Mouse (Mus musculus) small intestine, adult 2 months (tissue): Measurements from ENCODE around the gene Thnsl2. TPM values are rescaled to one million over a fixed set of nuclear protein-coding genes. Genes with fewer than 3 reads are reported as not detected.
A peak's percentile ranks its signal among the peaks of the same experiment; 100 is the strongest.

Experiments used
- H3K27ac ChIP-seq: fragments of 200-500 bp; 2 replicates; pipeline ENCODE4 v1.5.1; 2012; ENCODE audit warnings: low read depth, low read length, control low read depth, inconsistent platforms; ENCODE audit not compliant: insufficient read depth
- H3K27me3 ChIP-seq: fragments of 200-500 bp; 2 replicates; pipeline ENCODE4 v1.6.1; 2012; ENCODE audit warnings: mild to moderate bottlenecking, moderate library complexity, low read length, inconsistent platforms; ENCODE audit not compliant: control insufficient read depth, insufficient read depth
- H3K36me3 ChIP-seq: fragments of 200-500 bp; 2 replicates; pipeline ENCODE4 v1.6.1; 2012; ENCODE audit warnings: mild to moderate bottlenecking, low read length, control low read depth, inconsistent platforms; ENCODE audit not compliant: control insufficient read depth, insufficient read depth
- H3K4me1 ChIP-seq: fragments of 200-500 bp; 2 replicates; pipeline ENCODE4 v1.6.1; 2012; ENCODE audit warnings: low read length, inconsistent platforms, mixed read lengths; ENCODE audit not compliant: control insufficient read depth, insufficient read depth, insufficient read length
- H3K4me3 ChIP-seq: fragments of 200-500 bp; 2 replicates; pipeline ENCODE4 v1.5.1; 2012; ENCODE audit warnings: low read depth, mild to moderate bottlenecking, control low read depth, inconsistent platforms, low read length, moderate library complexity
- CTCF ChIP-seq: fragments of 200-500 bp; IDR thresholded peaks from 2 replicates; pipeline ENCODE4 v1.5.1; 2012; ENCODE audit warnings: low read depth, mild to moderate bottlenecking, control low read depth, inconsistent platforms, low read length, moderate library complexity, mixed read lengths; ENCODE audit not compliant: insufficient replicate concordance, insufficient read length; ENCODE audit errors: extremely low read depth
- POLR2A ChIP-seq: fragments of 200-500 bp; IDR thresholded peaks from 2 replicates; pipeline ENCODE4 v1.6.1; 2012; ENCODE audit warnings: low read depth, mild to moderate bottlenecking, control low read depth, inconsistent platforms, low read length, moderate library complexity
- WGBS: fragments of 180-500 bp; shearing (Covaris S2); methylation state at CpG from one replicate; pipeline ENCODE4 v1.1.7; 2018; 5-methylcytosine and 5-hydroxymethylcytosine counted together
- polyA plus RNA-seq: library from polyadenylated mRNA; depleted of rRNA; stranded (reverse); fragments of >200 nt; gene quantifications from 2 replicates; pipeline ENCODE4 v1.2.3, GENCODE M21; 2012

Thnsl2 gene
- polyA plus RNA-seq, 1 experiment, result 23.1 TPM

- peak overlapping the region; percentile 22; the same call in 1 of the 2 replicates for H3K27ac ChIP-seq
- no peaks in the 10 kb centered on the region for H3K27me3 ChIP-seq
- no peak overlapping the region for H3K4me3 ChIP-seq
- WGBS, result 9% methylated on average over 5 of the region's 5 CpGs
- no peaks in the 10 kb centered on the region for H3K36me3 ChIP-seq
- TF ChIP-seq CTCF, result peak; percentile 92; the same call in 1 of the 2 replicates
- TF ChIP-seq POLR2A, result no peak
- peaks cover 20% of the 10 kb centered on the region; the same call in 1 of the 2 replicates for H3K4me1 ChIP-seq
Observed at GRCm38 (mm10) chr6:71149534-71149933, 5.3 kb upstream of the Thnsl2 start.

GRCm38 (mm10) chr6:71148336-71148735 is 4.1 kb upstream of the Thnsl2 start:
- Histone ChIP-seq H3K4me1 (peaks cover 24% of the 10 kb centered on the region), H3K36me3 (no peaks in the 10 kb centered on the region), H3K27ac (peak overlapping the region; percentile 83), H3K27me3 (no peaks in the 10 kb centered on the region), H3K4me3 (peak overlapping the region; percentile 12; the same call in 1 of the 2 replicates)
- WGBS, result 26% methylated on average over 6 of the region's 6 CpGs
- TF ChIP-seq CTCF (no peak), POLR2A (no peak)

- Histone ChIP-seq H3K27ac (peak overlapping the region; percentile 99), H3K27me3 (no peaks in the 10 kb centered on the region), H3K4me1 (peaks cover 32% of the 10 kb centered on the region), H3K36me3 (no peaks in the 10 kb centered on the region), H3K4me3 (no peak overlapping the region)
- 11% methylated on average over 3 of the region's 3 CpGs for WGBS
- TF ChIP-seq POLR2A (peak; percentile 63; the same call in 1 of the 2 replicates), CTCF (no peak)
Observed at GRCm38 (mm10) chr6:71145288-71145989, 1.2 kb upstream of the Thnsl2 start.

GRCm38 (mm10) chr6:71143154-71143893 is 915 bp downstream of the Thnsl2 start:
- H3K27ac ChIP-seq, result peak overlapping the region; percentile 99
- 2% methylated on average over 19 of the region's 19 CpGs for WGBS
- no peaks in the 10 kb centered on the region for H3K27me3 ChIP-seq
- H3K4me3 ChIP-seq, result peak overlapping the region; percentile 78
- no peaks in the 10 kb centered on the region for H3K36me3 ChIP-seq
- H3K4me1 ChIP-seq, result peaks cover 22% of the 10 kb centered on the region
- no peak for TF ChIP-seq CTCF
- TF ChIP-seq POLR2A, result no peak

GRCm38 (mm10) chr6:71135031-71135430 is 9.2 kb downstream of the Thnsl2 start:
- H3K36me3 ChIP-seq, result 0 out of 2 replicates have a peak, but pooled peaks cover 3% of the 10 kb centered on the region
- no peak overlapping the region for H3K27ac ChIP-seq
- peaks cover 4% of the 10 kb centered on the region; the same call in 1 of the 2 replicates for H3K4me1 ChIP-seq
- no peak for TF ChIP-seq POLR2A
- no peak for TF ChIP-seq CTCF
- H3K4me3 ChIP-seq, result no peak overlapping the region
- no peaks in the 10 kb centered on the region for H3K27me3 ChIP-seq
- WGBS, result 87% methylated on average over 3 of the region's 3 CpGs

GRCm38 (mm10) chr6:71133559-71133958 is 10.7 kb downstream of the Thnsl2 start:
- H3K27me3 ChIP-seq, result no peaks in the 10 kb centered on the region
- H3K36me3 ChIP-seq, result 0 out of 2 replicates have a peak, but pooled peaks cover 3% of the 10 kb centered on the region
- H3K4me3 ChIP-seq, result no peak overlapping the region
- TF ChIP-seq POLR2A (no peak), CTCF (no peak)
- 90% methylated on average over 11 of the region's 11 CpGs for WGBS
- H3K4me1 ChIP-seq, result peaks cover 4% of the 10 kb centered on the region; the same call in 1 of the 2 replicates
- no peak overlapping the region for H3K27ac ChIP-seq

- Histone ChIP-seq H3K27ac (no peak overlapping the region), H3K27me3 (no peaks in the 10 kb centered on the region), H3K4me1 (peaks cover 4% of the 10 kb centered on the region; the same call in 1 of the 2 replicates), H3K4me3 (no peak overlapping the region), H3K36me3 (0 out of 2 replicates have a peak, but pooled peaks cover 3% of the 10 kb centered on the region)
- TF ChIP-seq POLR2A, result no peak
- no peak for TF ChIP-seq CTCF
Observed at GRCm38 (mm10) chr6:71131038-71131437, 13.2 kb downstream of the Thnsl2 start.
